Mouse (Mus musculus) hindbrain, embryonic 12.5 days (tissue): ENCODE measurements around the gene Impdh1. TPM values are rescaled to one million over a fixed set of nuclear protein-coding genes. Genes with fewer than 3 reads are reported as not detected.
A peak's percentile ranks its signal among the peaks of the same experiment; 100 is the strongest.
"Not testable (repeated sequence)": the region's sequence is repeated elsewhere in the genome, so short reads cannot be mapped to it uniquely, and the experiment has no call there.

Experiments
- ATAC-seq: fragments of 200-750 bp; cut with Nextera tagmentation; 2 replicates; pipeline ENCODE4 v1.8.0; 2017; ENCODE audit warnings: moderate TSS enrichment; ENCODE audit not compliant: low FRiP score
- H3K27ac ChIP-seq: fragments of 300-500 bp; sonication (generic); 2 replicates; pipeline ENCODE4 v1.5.1; 2016; ENCODE audit warnings: mild to moderate bottlenecking
- H3K27me3 ChIP-seq: fragments of 300-500 bp; sonication (generic); 2 replicates; pipeline ENCODE4 v1.6.1; 2016; ENCODE audit warnings: mild to moderate bottlenecking
- H3K36me3 ChIP-seq: fragments of 300-500 bp; sonication (generic); 2 replicates; pipeline ENCODE4 v1.6.1; 2016; ENCODE audit warnings: mild to moderate bottlenecking
- H3K4me1 ChIP-seq: fragments of 300-500 bp; sonication (generic); 2 replicates; pipeline ENCODE4 v1.6.1; 2016
- H3K4me2 ChIP-seq: fragments of 300-500 bp; sonication (generic); replicated peaks from 2 replicates; pipeline ENCODE4 v1.6.1; 2016; ENCODE audit warnings: mild to moderate bottlenecking
- H3K4me3 ChIP-seq: fragments of 300-500 bp; sonication (generic); 2 replicates; pipeline ENCODE4 v1.5.1; 2016; ENCODE audit warnings: mild to moderate bottlenecking
- H3K9ac ChIP-seq: fragments of 300-500 bp; sonication (generic); 2 replicates; pipeline ENCODE4 v1.6.1; 2016; ENCODE audit warnings: mild to moderate bottlenecking, moderate library complexity
- H3K9me3 ChIP-seq: fragments of 300-500 bp; sonication (generic); replicated peaks from 2 replicates; pipeline ENCODE4 v1.6.1; 2016; ENCODE audit warnings: mild to moderate bottlenecking
- WGBS: fragments of 180-500 bp; shearing (Covaris S2); methylation state at CpG from one replicate; pipeline ENCODE4 v1.1.7; 2016; 5-methylcytosine and 5-hydroxymethylcytosine counted together
- polyA plus RNA-seq: library from polyadenylated mRNA; unstranded; fragments of >200 nt; fragmentation: Nextera tagmentation; extraction: Ambion mirVana; gene quantifications from 2 replicates; pipeline ENCODE4 v1.2.1, GENCODE M21; 2016

The Impdh1 gene
- polyA plus RNA-seq, 1 experiment from 2014 or later = 49.9 TPM

DNA sequence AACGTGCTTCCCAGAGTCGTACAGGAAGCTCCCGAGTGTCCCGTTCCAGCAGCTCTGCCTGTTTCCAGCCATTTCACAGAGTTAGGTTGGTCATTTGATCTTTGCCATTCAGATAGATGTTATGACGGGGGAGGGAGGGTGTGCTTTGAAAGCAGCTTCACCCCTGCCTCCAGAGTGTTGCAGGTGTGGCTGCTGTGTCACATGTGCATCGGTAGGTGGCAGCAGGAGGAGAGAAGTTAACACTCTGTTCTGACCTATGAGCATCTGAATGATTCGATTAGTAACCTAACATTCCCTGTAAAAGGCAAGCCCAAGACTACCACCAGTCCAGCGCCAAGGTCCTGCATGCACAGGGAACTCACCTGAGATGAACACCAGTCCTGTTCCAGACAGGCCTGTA, 18.1 kb upstream of the Impdh1 start:
- no peak overlapping the region for H3K27ac ChIP-seq
- H3K4me2 ChIP-seq = no peak overlapping the region
- H3K36me3 ChIP-seq = no peaks in the 10 kb centered on the region
- H3K9me3 ChIP-seq = no peaks in the 10 kb centered on the region; the same call in 1 of the 2 replicates
- no peak overlapping the region for H3K4me3 ChIP-seq
- ATAC-seq = no peak
- H3K4me1 ChIP-seq = no peaks in the 10 kb centered on the region
- H3K9ac ChIP-seq = no peak overlapping the region
- H3K27me3 ChIP-seq = no peaks in the 10 kb centered on the region
- WGBS = 45% methylated on average over 8 of the region's 8 CpGs

DNA sequence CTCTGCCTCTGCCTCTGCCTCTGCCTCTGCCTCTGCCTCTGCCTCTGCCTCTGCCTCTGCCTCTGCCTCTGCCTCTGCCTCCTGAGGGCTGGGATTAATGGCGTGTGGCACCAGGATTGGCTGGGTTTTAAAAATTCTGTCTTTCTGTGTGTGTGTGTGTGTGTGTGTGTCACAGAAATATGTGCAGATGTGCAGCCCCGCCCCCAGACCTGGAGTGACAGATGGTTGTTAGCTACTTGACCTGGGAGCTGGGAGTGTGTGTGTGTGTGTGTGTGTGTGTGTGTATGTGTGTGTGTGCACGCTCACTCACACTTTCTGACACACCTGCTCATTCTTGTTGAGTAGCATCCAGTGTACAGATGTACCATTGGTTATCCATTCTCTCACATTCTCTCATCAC, 17.5 kb upstream of the Impdh1 start:
- no peaks in the 10 kb centered on the region for H3K4me1 ChIP-seq
- no peaks in the 10 kb centered on the region for H3K27me3 ChIP-seq
- H3K9ac ChIP-seq = no peak overlapping the region
- ATAC-seq = no peak
- H3K27ac ChIP-seq = no peak overlapping the region
- H3K4me3 ChIP-seq = no peak overlapping the region
- H3K9me3 ChIP-seq = no peaks in the 10 kb centered on the region; the same call in 1 of the 2 replicates
- H3K4me2 ChIP-seq = no peak overlapping the region
- 87% methylated on average over 3 of the region's 3 CpGs for WGBS
- H3K36me3 ChIP-seq = no peaks in the 10 kb centered on the region

DNA sequence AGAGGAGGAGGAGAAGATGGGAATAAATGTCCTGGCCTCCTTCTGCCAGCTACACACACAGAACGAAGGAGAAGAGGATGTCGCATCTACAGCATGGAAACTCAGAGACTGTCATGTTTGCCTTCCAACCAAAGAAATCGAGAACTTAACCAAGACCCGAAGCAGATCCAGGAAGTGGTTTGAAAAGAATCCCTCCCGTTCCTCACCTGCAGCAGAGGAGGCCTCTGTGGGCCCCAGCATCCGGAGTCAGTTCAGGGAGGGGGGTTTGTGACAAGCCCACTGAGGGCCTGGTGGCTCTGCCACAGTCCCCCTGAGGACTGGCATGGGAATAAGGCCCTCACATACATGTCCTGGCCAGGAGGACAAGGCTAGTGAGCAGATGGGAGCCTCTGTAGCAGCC, 16.2 kb upstream of the Impdh1 start:
- Histone ChIP-seq H3K36me3 (no peaks in the 10 kb centered on the region), H3K4me1 (no peaks in the 10 kb centered on the region), H3K9ac (no peak overlapping the region), H3K27ac (no peak overlapping the region), H3K27me3 (no peaks in the 10 kb centered on the region), H3K4me3 (no peak overlapping the region), H3K4me2 (no peak overlapping the region), H3K9me3 (no peaks in the 10 kb centered on the region; the same call in 1 of the 2 replicates)
- ATAC-seq = no peak
- 75% methylated on average over 6 of the region's 6 CpGs for WGBS

DNA sequence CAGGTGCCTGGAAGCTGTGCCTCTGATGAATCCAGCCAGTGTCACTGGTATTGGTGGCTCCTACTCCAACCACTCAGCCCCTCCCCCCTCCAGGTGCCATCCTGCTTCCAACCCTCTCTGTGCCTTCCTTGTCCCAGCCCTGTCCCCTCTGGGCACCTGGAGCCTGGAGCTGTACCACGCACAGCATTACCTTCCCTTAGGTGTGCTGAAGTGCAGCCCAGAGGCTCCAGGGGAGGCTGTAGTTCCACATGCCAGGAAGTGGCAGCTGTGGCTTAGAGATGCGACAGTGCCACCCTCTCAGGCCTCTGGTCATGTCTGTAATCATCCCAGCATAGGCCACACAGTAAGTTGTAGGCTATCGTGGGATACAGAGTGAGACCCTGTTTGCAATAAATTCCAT, 15.6 kb upstream of the Impdh1 start:
- Histone ChIP-seq H3K4me2 (no peak overlapping the region), H3K4me3 (no peak overlapping the region), H3K9me3 (no peaks in the 10 kb centered on the region), H3K36me3 (no peaks in the 10 kb centered on the region), H3K9ac (no peak overlapping the region), H3K27ac (no peak overlapping the region), H3K4me1 (no peaks in the 10 kb centered on the region), H3K27me3 (no peaks in the 10 kb centered on the region)
- 75% methylated on average over 3 of the region's 3 CpGs for WGBS
- ATAC-seq = no peak

DNA sequence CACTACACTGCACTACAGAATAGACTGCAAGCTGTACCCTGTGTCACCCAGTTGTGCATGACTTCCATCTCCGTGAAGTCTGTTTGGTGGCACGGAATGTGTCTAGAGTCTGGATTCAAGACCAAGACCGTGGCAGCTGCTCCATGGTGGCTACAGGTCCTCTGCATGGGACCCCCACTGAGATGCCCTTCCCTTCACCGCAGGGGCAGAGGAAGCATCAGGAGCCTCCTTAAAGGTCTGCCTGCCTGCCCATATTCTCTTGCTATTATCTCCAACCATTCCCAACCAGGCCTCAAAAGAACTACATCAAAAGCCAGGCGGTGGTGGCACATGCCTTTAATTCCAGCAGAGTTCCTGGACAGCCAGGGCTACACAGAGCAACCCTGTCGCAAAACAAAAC, 14.2 kb upstream of the Impdh1 start:
- H3K4me3 ChIP-seq = no peak overlapping the region
- no peaks in the 10 kb centered on the region for H3K36me3 ChIP-seq
- no peaks in the 10 kb centered on the region for H3K9me3 ChIP-seq
- WGBS = 66% methylated on average over 6 of the region's 6 CpGs
- H3K4me1 ChIP-seq = no peaks in the 10 kb centered on the region
- no peak overlapping the region for H3K9ac ChIP-seq
- no peak overlapping the region for H3K27ac ChIP-seq
- H3K4me2 ChIP-seq = no peak overlapping the region
- ATAC-seq = no peak
- no peaks in the 10 kb centered on the region for H3K27me3 ChIP-seq

DNA sequence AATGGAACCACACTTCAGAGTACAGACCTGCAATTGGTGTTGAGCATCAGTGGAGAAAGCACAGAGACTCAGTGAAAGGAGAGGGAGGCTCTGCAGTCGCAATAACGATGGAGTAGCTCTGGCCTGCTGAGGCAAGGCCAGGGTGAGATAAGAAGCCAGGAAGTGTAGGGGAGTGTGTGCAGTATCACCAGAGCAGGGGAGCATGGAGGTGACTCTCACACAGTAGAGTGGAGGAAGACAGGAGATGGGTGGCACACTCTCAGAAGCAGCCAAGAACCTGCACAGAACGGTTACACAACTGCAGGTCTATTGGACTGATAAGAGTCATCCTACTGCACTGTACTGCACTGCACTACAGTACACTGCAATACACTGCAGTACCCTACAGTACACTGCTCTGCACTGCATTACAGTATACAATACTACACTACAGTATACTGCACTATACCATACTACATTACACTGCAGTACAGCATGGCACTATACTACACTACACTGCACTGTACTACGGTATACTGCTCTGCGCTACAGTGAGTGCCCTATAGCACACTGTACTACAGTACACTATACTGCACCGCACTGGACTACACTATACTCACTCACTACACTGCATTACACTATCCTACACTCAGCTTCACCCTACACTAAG, 13.2 kb upstream of the Impdh1 start:
- Histone ChIP-seq H3K4me1 (no peaks in the 10 kb centered on the region), H3K27ac (no peak overlapping the region), H3K9me3 (no peaks in the 10 kb centered on the region), H3K9ac (no peak overlapping the region), H3K4me3 (no peak overlapping the region), H3K4me2 (no peak overlapping the region), H3K27me3 (no peaks in the 10 kb centered on the region), H3K36me3 (no peaks in the 10 kb centered on the region)
- WGBS = 90% methylated on average over 6 of the region's 6 CpGs
- 0 out of 2 replicates have a peak, but pooled peaks have one; percentile 32 for ATAC-seq

DNA sequence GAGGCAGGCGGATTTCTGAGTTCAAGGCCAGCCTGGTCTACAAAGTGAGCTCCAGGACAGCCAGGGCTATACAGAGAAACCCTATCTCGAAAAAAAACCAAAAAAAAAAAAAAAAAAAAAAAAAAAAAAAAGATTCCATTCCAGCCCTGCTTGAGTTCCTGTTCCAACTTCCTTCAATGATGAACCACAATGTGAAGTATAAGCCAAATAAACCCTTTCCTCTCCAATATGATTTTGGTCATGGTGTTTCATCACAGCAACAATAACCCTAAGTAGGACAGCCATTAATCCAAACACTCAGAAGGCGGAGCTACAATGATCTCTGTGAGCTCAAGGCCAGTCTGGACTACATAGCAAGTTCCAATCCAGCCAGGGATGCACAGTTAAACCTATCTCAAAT, 1.6 kb upstream of the Impdh1 start:
- H3K4me1 ChIP-seq = peaks cover 29% of the 10 kb centered on the region
- ATAC-seq, H3K4me3 ChIP-seq, H3K27ac ChIP-seq, H3K4me2 ChIP-seq, H3K9me3 ChIP-seq, H3K36me3 ChIP-seq, H3K9ac ChIP-seq: not testable (repeated sequence)
- WGBS = 84% methylated on average over 2 of the region's 3 CpGs
- H3K27me3 ChIP-seq = peaks cover 24% of the 10 kb centered on the region

DNA sequence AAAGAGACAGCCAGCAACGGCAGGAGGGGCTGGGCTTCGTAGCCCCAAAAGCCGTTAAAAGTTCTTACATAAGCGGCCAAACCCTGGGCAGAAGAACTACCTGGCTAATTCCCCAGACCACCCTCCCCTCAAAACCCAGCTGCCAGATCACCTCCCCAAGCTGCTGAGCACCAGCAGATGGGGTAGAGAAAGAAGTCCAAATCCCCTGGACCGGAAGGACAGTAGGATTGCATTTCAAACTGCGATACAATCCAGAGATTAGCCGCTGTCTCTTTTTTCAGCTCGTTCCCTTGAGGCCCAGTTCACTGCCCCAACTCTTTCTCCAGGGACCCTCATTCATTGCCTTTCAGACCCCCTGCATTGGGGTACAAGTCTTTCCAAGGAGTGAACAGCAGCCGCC, 983 bp downstream of the Impdh1 start:
- WGBS = 8% methylated on average over 9 of the region's 9 CpGs
- H3K4me1 ChIP-seq = peaks cover 43% of the 10 kb centered on the region
- H3K36me3 ChIP-seq = no peaks in the 10 kb centered on the region
- H3K9ac ChIP-seq = no peak overlapping the region
- H3K27ac ChIP-seq = no peak overlapping the region
- peak overlapping the region; percentile 95 for H3K4me2 ChIP-seq
- H3K9me3 ChIP-seq = no peaks in the 10 kb centered on the region
- H3K4me3 ChIP-seq = peak overlapping the region; percentile 47
- no peak for ATAC-seq
- peaks cover 24% of the 10 kb centered on the region for H3K27me3 ChIP-seq

DNA sequence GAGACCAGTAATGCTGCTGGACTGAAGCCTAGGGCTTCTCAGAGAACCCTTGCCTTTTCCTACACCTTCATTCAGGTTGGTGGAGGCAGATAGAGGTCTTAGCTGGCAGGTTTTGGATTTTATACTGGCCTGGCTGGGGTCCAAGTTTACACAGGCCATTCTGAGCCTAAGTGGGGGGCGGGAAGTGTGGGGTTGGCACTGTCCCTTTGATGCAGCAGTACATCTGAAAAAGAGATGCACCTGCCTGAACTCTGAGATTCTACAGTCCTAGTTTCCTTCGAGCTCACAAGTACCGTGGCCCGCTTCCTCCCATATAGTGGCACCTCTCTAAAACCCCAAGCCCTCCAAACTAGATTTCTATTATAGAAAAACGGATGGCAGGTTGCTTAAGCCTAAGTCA, 1.4 kb downstream of the Impdh1 start:
- Histone ChIP-seq H3K9ac (no peak overlapping the region), H3K36me3 (no peaks in the 10 kb centered on the region), H3K4me1 (peaks cover 45% of the 10 kb centered on the region), H3K27me3 (peaks cover 24% of the 10 kb centered on the region), H3K27ac (no peak overlapping the region), H3K9me3 (no peaks in the 10 kb centered on the region), H3K4me2 (peak overlapping the region; percentile 95; the same call in 1 of the 2 replicates), H3K4me3 (no peak overlapping the region)
- WGBS = 34% methylated on average over 5 of the region's 5 CpGs
- no peak for ATAC-seq

DNA sequence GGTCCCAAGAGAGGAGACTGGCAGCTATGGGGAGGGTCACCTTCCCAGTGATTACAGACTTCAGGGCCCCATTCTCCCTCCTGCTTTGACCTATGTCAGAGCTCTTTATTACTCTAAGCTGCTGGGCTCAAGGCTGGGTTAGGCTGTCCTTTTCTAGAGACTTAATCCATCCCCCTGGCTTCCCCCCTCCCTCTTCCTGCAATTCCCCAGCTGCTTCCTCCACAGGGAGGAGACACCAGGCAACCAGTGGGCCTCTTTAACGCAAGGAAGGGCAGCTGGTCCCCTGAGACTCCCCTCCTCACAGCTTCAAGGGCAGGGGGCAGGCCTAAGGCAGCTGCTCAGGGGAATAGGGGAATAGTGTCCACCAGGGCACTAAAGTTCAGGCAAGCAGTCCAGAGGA, 1.9 kb downstream of the Impdh1 start:
- Histone ChIP-seq H3K4me2 (0 out of 2 replicates have a peak overlapping the region, but pooled peaks have one; percentile 95), H3K9ac (no peak overlapping the region), H3K9me3 (no peaks in the 10 kb centered on the region), H3K27me3 (peaks cover 24% of the 10 kb centered on the region), H3K36me3 (no peaks in the 10 kb centered on the region), H3K4me1 (peaks cover 45% of the 10 kb centered on the region), H3K27ac (no peak overlapping the region), H3K4me3 (no peak overlapping the region)
- no peak for ATAC-seq
- WGBS = 7% methylated on average over 1 of the region's 1 CpGs

DNA sequence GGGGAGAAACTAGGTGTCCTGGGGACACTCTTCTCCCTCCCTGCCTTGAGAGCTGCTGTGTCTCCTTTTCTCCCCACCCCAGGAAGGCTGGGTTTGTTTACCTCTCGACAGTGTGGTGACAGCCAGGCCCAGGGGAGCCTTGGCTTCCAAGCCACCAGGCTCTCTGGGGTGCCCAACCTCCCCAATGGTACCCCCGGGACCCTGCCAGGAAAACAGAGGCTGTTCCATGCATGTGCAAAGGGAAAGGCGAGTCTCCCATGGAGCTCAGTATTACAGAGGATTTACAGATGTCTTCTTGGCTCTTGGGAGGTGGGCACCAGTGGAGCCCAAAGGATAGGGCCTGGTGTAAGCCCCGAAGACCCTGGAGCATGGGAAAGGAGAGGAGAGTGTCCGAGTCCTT, 2.7 kb downstream of the Impdh1 start:
- no peak for ATAC-seq
- Histone ChIP-seq H3K27ac (no peak overlapping the region), H3K27me3 (peaks cover 24% of the 10 kb centered on the region), H3K36me3 (no peaks in the 10 kb centered on the region), H3K9me3 (no peaks in the 10 kb centered on the region), H3K4me3 (no peak overlapping the region), H3K9ac (no peak overlapping the region), H3K4me1 (peaks cover 45% of the 10 kb centered on the region), H3K4me2 (no peak overlapping the region)
- WGBS = 36% methylated on average over 5 of the region's 5 CpGs

DNA sequence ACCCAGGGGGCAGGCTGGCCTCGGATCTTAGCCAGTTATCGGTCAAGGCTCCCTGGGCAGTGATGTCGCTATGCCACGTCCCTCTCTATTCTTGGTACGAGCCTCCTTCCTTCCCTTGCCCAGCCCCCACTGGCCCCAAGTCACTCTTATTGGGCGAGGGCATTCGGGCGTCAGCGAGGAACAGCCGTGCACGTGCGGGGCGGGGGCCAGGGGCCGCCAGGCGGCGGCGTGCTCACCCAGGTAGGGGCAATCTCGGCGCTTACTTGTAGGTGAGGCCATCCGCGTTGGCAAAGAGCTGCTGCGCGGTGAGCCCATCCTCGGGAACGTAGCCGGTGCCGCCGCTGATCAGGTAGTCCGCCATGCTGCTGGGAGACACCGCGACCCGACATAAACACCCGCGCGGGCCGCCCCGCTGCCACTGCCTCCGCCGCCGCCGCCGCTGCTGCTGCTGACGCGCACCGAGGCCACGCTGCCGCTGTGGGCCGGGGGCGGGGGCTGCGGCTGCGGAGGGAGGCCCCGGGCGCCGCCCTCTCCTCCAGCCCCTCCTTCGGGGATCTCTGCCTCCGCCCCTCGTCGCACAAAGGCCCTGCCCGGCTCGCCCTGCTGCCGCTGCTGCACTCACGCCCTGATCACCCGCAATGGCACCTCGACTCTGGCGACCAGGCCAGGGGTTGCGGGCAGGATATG, 4.2 kb downstream of the Impdh1 start:
- peak; percentile 83 for ATAC-seq
- Histone ChIP-seq H3K27ac (peak overlapping the region; percentile 82), H3K4me3 (peak overlapping the region; percentile 67), H3K27me3 (peaks cover 24% of the 10 kb centered on the region), H3K9ac (peak overlapping the region; percentile 60), H3K4me2 (peak overlapping the region; percentile 68), H3K4me1 (peaks cover 45% of the 10 kb centered on the region), H3K36me3 (peaks cover under 1% of the 10 kb centered on the region), H3K9me3 (no peaks in the 10 kb centered on the region)
- WGBS = under 1% methylated on average over 65 of the region's 66 CpGs

DNA sequence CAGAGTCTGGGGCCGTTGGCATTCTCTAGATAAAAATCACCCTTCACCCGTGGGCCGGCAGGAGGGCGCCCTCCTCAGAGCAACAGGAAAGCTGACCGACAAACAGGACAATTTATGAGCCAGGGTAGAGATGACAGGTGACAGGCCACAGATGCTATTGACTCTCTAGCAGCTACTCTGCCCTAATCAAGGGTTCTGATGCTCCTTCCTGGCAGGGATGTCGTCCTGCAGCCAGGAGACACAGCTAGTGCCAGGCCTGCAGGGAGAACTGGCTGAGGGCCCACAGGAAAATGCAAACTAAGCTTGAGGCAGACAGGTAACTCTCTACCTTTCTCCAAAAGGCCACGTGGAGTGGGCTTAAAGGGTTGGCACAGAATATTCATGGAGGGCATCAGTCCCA, 5.0 kb downstream of the Impdh1 start:
- H3K9me3 ChIP-seq = no peaks in the 10 kb centered on the region
- H3K27ac ChIP-seq = peak overlapping the region; percentile 82
- peaks cover 45% of the 10 kb centered on the region for H3K4me1 ChIP-seq
- H3K4me2 ChIP-seq = peak overlapping the region; percentile 68
- ATAC-seq = no peak
- peak overlapping the region; percentile 60 for H3K9ac ChIP-seq
- peak overlapping the region; percentile 67 for H3K4me3 ChIP-seq
- H3K36me3 ChIP-seq = peaks cover 8% of the 10 kb centered on the region
- 29% methylated on average over 7 of the region's 7 CpGs for WGBS
- H3K27me3 ChIP-seq = peaks cover 24% of the 10 kb centered on the region
